Mouse (Mus musculus): Measurements from ENCODE around the gene Myo1e. TPM values are rescaled to one million over a fixed set of nuclear protein-coding genes. Genes with fewer than 3 reads are reported as not detected.

Gene Myo1e
- total and polyA plus RNA-seq, 2 experiments from 2014 or later, result 3.6 to 6.2 TPM

DNA sequence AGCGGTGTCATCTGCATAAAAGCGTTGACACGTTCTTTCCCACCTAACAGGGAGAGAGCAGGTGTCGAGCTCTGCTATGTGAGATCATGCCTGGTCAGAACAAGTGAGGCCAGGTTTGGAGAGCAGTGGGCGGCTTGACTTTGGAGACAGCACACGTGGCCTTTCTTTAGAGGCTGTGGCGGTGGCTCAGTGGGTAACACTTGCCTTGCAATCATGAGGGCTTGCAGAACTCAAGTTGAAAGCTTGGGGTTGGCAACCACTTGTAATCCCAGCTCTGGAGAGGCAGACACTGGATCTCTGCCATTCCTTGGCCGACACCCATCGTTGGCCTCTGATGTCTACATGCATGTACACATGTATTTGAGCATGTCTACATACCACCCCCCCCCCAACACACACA is 64.5 kb downstream of the Myo1e start:
- no peak for ATAC-seq
- 93% methylated on average over 9 of the region's 9 CpGs for WGBS
- no peak for TF ChIP-seq CTCF (IDR thresholded peaks at IDR 0.05; ENCODE audit: low read depth)
- H3K27ac ChIP-seq (ENCODE audit: low read depth, low read length), result no peak overlapping the region
- H3K4me3 ChIP-seq (ENCODE audit: low read depth, low read length), result no peak overlapping the region
- H3K4me2 ChIP-seq (ENCODE audit: low read depth), result no peak overlapping the region
- no peak overlapping the region for H3K9ac ChIP-seq
- H3K9me3 ChIP-seq (ENCODE audit: low read length), result no peaks in the 10 kb centered on the region
- no peaks in the 10 kb centered on the region for H3K27me3 ChIP-seq (ENCODE audit: insufficient read depth, low read length)
- no peaks in the 10 kb centered on the region for H3K36me3 ChIP-seq (ENCODE audit: insufficient read depth)
- no peak for DNase-seq
- no peaks in the 10 kb centered on the region for H3K4me1 ChIP-seq (ENCODE audit: insufficient read depth)

DNA sequence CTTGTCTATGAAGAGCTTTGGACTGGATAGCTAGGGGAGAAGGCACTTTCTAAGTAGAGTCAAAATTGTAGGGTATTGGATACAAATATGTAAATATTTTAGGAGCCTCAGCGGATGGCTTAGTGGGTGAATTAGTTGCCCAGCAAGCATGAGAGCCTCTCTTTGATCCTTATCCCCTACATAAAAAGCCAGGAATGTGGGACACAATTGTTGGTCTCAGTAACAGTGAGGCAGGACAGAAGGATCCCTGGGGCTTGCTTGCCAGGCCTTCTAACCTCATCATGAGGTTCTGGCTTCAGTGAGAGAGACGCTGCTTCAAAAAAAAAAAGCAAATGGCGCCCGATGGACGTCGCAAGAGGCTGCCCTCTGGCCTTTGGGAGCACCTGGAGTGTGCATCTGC is 66.9 kb downstream of the Myo1e start:
- TF ChIP-seq CTCF (IDR thresholded peaks at IDR 0.05; ENCODE audit: low read depth), result no peak
- Histone ChIP-seq H3K9ac (no peak overlapping the region), H3K27ac (ENCODE audit: low read depth, low read length) (no peak overlapping the region), H3K27me3 (ENCODE audit: insufficient read depth, low read length) (no peaks in the 10 kb centered on the region), H3K4me2 (ENCODE audit: low read depth) (no peak overlapping the region), H3K36me3 (ENCODE audit: insufficient read depth) (no peaks in the 10 kb centered on the region), H3K4me1 (ENCODE audit: insufficient read depth) (no peaks in the 10 kb centered on the region), H3K9me3 (ENCODE audit: low read length) (no peaks in the 10 kb centered on the region), H3K4me3 (ENCODE audit: low read depth, low read length) (no peak overlapping the region)
- ATAC-seq (no peak), DNase-seq (no peak)
- 82% methylated on average over 6 of the region's 6 CpGs for WGBS

DNA sequence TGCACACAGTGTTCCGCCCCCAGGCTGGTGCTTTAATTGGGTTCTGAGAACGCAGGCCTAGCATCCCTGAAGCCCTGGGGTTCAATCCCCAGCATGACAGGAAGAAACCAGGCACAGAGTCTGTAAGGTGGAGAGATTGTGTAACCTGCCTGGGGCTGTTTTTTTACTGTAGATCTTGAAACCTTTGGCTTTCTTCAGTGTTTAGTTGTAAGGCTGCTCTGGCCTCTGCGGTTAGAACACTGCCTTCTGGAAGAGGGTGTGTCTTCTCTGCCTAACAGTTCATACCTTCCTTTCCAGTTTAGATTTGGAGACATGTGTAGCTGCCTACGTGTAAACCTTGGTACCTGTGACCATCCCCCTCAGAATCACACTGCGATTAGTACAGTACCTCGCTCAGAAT is 67.3 kb downstream of the Myo1e start:
- H3K36me3 ChIP-seq (ENCODE audit: insufficient read depth), result no peaks in the 10 kb centered on the region
- TF ChIP-seq CTCF (IDR thresholded peaks at IDR 0.05; ENCODE audit: low read depth), result no peak
- no peak for DNase-seq
- no peak overlapping the region for H3K27ac ChIP-seq (ENCODE audit: low read depth, low read length)
- H3K9ac ChIP-seq, result no peak overlapping the region
- no peak overlapping the region for H3K4me2 ChIP-seq (ENCODE audit: low read depth)
- no peaks in the 10 kb centered on the region for H3K4me1 ChIP-seq (ENCODE audit: insufficient read depth)
- ATAC-seq, result no peak
- H3K9me3 ChIP-seq (ENCODE audit: low read length), result no peaks in the 10 kb centered on the region
- H3K4me3 ChIP-seq (ENCODE audit: low read depth, low read length), result no peak overlapping the region
- 96% methylated on average over 6 of the region's 6 CpGs for WGBS
- H3K27me3 ChIP-seq (ENCODE audit: insufficient read depth, low read length), result no peaks in the 10 kb centered on the region

DNA sequence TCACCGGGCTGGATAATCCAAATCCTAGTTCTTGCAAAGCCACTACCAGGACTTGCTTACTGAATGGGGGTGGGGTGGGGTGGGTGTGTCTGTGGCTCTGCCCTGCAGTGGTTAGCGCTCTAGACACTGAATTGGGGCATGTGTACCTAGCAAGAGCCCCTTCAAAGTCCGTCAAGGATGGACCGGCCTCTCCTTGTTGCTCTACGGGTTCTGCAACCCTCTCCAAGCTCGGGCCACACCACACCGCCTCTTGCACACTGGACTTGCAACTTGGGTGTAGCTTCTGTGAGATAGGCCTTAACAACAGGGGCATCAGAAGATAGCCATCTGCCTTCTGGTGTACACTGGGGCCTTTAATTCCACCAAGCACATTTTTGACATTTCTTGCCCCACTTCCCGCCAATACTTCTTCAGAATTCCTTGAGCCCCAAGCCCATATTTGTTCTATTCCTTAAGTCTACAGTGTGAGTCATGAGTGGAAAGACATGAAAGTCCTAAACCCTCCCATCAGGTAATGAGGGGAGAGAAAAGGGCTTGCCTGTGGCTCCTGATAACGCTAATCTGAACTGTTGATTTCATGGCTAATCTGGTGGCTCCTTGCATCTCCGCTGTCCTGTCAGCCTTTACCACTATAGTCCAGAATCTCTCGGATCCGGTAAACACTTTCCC is 67.9 kb downstream of the Myo1e start:
- TF ChIP-seq CTCF (IDR thresholded peaks at IDR 0.05; ENCODE audit: low read depth), result no peak
- Histone ChIP-seq H3K4me2 (ENCODE audit: low read depth) (no peak overlapping the region), H3K4me1 (ENCODE audit: insufficient read depth) (no peaks in the 10 kb centered on the region), H3K27me3 (ENCODE audit: insufficient read depth, low read length) (no peaks in the 10 kb centered on the region), H3K4me3 (ENCODE audit: low read depth, low read length) (no peak overlapping the region), H3K9me3 (ENCODE audit: low read length) (no peaks in the 10 kb centered on the region), H3K36me3 (ENCODE audit: insufficient read depth) (no peaks in the 10 kb centered on the region), H3K27ac (ENCODE audit: low read depth, low read length) (no peak overlapping the region), H3K9ac (no peak overlapping the region)
- 96% methylated on average over 12 of the region's 12 CpGs for WGBS
- ATAC-seq (no peak), DNase-seq (no peak)

DNA sequence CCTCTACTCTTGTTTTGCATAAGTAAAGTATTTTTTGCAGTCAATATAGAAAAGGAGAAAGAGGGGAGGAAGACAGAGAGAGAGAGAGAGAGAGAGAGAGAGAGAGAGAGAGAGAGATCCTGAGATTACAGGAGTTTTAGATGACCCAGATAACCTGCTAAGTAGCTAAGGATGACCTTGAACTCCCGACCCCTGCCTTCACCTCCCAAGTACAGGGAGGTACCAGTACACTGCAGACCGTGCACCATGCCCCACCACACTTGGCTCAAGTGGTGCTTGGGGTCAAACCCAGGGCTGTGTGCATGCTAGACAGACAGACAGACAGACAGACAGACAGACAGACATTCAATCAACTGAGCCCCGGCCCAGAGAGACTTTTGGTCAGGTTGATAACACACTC is 69.9 kb downstream of the Myo1e start:
- no peak overlapping the region for H3K9ac ChIP-seq
- DNase-seq (no peak), ATAC-seq (no peak)
- no peaks in the 10 kb centered on the region for H3K9me3 ChIP-seq (ENCODE audit: low read length)
- no peaks in the 10 kb centered on the region for H3K4me1 ChIP-seq (ENCODE audit: insufficient read depth)
- WGBS, result 82% methylated on average over 3 of the region's 3 CpGs
- no peaks in the 10 kb centered on the region for H3K27me3 ChIP-seq (ENCODE audit: insufficient read depth, low read length)
- H3K4me3 ChIP-seq (ENCODE audit: low read depth, low read length), result no peak overlapping the region
- no peaks in the 10 kb centered on the region for H3K36me3 ChIP-seq (ENCODE audit: insufficient read depth)
- H3K4me2 ChIP-seq (ENCODE audit: low read depth), result no peak overlapping the region
- H3K27ac ChIP-seq (ENCODE audit: low read depth, low read length), result no peak overlapping the region
- TF ChIP-seq CTCF (IDR thresholded peaks at IDR 0.05; ENCODE audit: low read depth), result no peak

DNA sequence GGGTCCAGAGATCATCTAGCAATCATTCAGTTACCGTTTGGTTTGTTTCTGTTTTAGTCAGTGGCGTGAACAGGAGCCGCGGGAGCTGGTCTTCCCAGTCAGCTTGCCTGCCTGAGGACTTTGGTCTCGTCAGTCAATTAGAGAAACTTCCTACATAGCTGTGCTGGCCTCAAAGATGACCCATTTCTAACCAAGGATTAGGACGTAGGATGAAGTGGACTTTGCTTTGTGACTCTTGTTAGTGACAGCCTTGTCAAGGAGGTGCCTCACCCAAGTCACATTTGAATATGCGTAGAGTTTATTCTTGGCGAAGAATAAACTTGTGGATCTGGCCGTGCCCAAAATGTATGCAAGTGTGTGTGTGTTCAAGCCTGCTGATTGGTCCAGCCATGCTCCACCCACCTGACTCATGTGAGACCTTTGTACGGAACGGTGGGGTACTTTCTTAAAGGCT is 70.4 kb downstream of the Myo1e start:
- no peak for TF ChIP-seq CTCF (IDR thresholded peaks at IDR 0.05; ENCODE audit: low read depth)
- ATAC-seq (no peak), DNase-seq (no peak)
- Histone ChIP-seq H3K4me3 (ENCODE audit: low read depth, low read length) (no peak overlapping the region), H3K27me3 (ENCODE audit: insufficient read depth, low read length) (no peaks in the 10 kb centered on the region), H3K4me1 (ENCODE audit: insufficient read depth) (no peaks in the 10 kb centered on the region), H3K4me2 (ENCODE audit: low read depth) (no peak overlapping the region), H3K9me3 (ENCODE audit: low read length) (no peaks in the 10 kb centered on the region), H3K9ac (no peak overlapping the region), H3K27ac (ENCODE audit: low read depth, low read length) (no peak overlapping the region), H3K36me3 (ENCODE audit: insufficient read depth) (no peaks in the 10 kb centered on the region)
- 88% methylated on average over 11 of the region's 11 CpGs for WGBS

DNA sequence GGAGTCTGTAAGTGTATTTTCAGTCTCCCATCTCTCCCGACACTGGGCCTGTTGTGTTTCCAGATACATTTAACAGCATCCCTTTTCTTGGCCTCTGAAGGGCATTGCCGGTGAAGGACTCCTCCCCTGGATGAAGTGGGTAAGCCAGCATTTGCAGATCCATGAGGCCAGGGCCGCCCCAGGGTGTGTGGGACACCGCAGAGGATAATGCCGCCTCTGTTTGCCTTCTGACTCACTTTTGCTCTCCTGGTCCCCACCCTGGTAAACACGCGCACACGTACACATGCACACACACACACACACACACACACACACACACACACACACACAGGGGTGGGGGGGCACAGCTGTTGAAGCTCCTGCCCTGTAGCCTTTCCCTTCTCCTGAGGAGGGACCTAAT is 74.3 kb downstream of the Myo1e start:
- ATAC-seq (no peak), DNase-seq (no peak)
- H3K4me3 ChIP-seq (ENCODE audit: low read depth, low read length), result no peak overlapping the region
- no peaks in the 10 kb centered on the region for H3K9me3 ChIP-seq (ENCODE audit: low read length)
- H3K27ac ChIP-seq (ENCODE audit: low read depth, low read length), result no peak overlapping the region
- no peak overlapping the region for H3K4me2 ChIP-seq (ENCODE audit: low read depth)
- 93% methylated on average over 8 of the region's 8 CpGs for WGBS
- no peaks in the 10 kb centered on the region for H3K4me1 ChIP-seq (ENCODE audit: insufficient read depth)
- no peak overlapping the region for H3K9ac ChIP-seq
- TF ChIP-seq CTCF (IDR thresholded peaks at IDR 0.05; ENCODE audit: low read depth), result no peak
- no peaks in the 10 kb centered on the region for H3K36me3 ChIP-seq (ENCODE audit: insufficient read depth)
- H3K27me3 ChIP-seq (ENCODE audit: insufficient read depth, low read length), result no peaks in the 10 kb centered on the region

All from forebrain, postnatal 0 days (tissue).